Mouse (Mus musculus): ENCODE data around the gene Cct2.
A peak's percentile ranks its signal among the peaks of the same experiment; 100 is the strongest.
"Not testable (repeated sequence)": the region's sequence is repeated elsewhere in the genome, so short reads cannot be mapped to it uniquely, and the experiment has no call there.

The Cct2 gene

GRCm38 (mm10) chr10:117049961-117050597, 13.5 kb downstream of the Cct2 start:
- no peak for DNase-seq (ENCODE audit: low read depth)

- DNase-seq (ENCODE audit: low read depth) = no peak
Observed at GRCm38 (mm10) chr10:117049253-117049652, 14.4 kb downstream of the Cct2 start.

- DNase-seq (ENCODE audit: low read depth) = no peak
Observed at GRCm38 (mm10) chr10:117045175-117046056, 18.2 kb downstream of the Cct2 start, which contains the start of gene Lrrc10. Gene Lrrc10 (plus strand): TSS chr10:117045341.

GRCm38 (mm10) chr10:117043497-117044166, 20.0 kb downstream of the Cct2 start:
- DNase-seq (ENCODE audit: low read depth) = not testable (repeated sequence)

- DNase-seq (ENCODE audit: low read depth) = no peak
Observed at GRCm38 (mm10) chr10:117042295-117042694, 21.3 kb downstream of the Cct2 start.

GRCm38 (mm10) chr10:117040355-117040754, 23.3 kb downstream of the Cct2 start:
- DNase-seq (ENCODE audit: low read depth) = no peak

GRCm38 (mm10) chr10:117033785-117034184, 29.8 kb downstream of the Cct2 start:
- peak; percentile 69 for DNase-seq (ENCODE audit: low read depth)

- no peak for DNase-seq (ENCODE audit: low read depth)
Observed at GRCm38 (mm10) chr10:117031160-117031559, 32.5 kb downstream of the Cct2 start.

- DNase-seq (ENCODE audit: low read depth) = no peak
Observed at GRCm38 (mm10) chr10:117026176-117026575, 37.4 kb downstream of the Cct2 start.

- DNase-seq (ENCODE audit: low read depth) = not testable (repeated sequence)
Observed at GRCm38 (mm10) chr10:117025776-117026175, 37.8 kb downstream of the Cct2 start.

- no peak for DNase-seq (ENCODE audit: low read depth)
Observed at GRCm38 (mm10) chr10:117023693-117024092, 39.9 kb downstream of the Cct2 start.

- DNase-seq (ENCODE audit: low read depth) = no peak
Observed at GRCm38 (mm10) chr10:117021020-117021754, 42.4 kb downstream of the Cct2 start.

GRCm38 (mm10) chr10:117018281-117018840, 45.3 kb downstream of the Cct2 start:
- DNase-seq (ENCODE audit: low read depth) = no peak

- no peak for DNase-seq (ENCODE audit: low read depth)
Observed at GRCm38 (mm10) chr10:117014565-117014964, 49.0 kb downstream of the Cct2 start.

GRCm38 (mm10) chr10:117013689-117014390, 49.8 kb downstream of the Cct2 start:
- no peak for DNase-seq (ENCODE audit: low read depth)

- no peak for DNase-seq (ENCODE audit: low read depth)
Observed at GRCm38 (mm10) chr10:117011047-117011446, 52.6 kb downstream of the Cct2 start.

- no peak for DNase-seq (ENCODE audit: low read depth)
Observed at GRCm38 (mm10) chr10:117009691-117010090, 53.9 kb downstream of the Cct2 start.

GRCm38 (mm10) chr10:117005707-117006464, 57.7 kb downstream of the Cct2 start:
- no peak for DNase-seq (ENCODE audit: low read depth)

- DNase-seq (ENCODE audit: low read depth) = no peak
Observed at GRCm38 (mm10) chr10:117004695-117005094, 58.9 kb downstream of the Cct2 start.

All from fibroblast of lung, adult 2 months (primary cell).